Mouse (Mus musculus) cerebellum, adult 18-20 months (tissue): Measurements from ENCODE around the gene Mapkapk5.
A peak's percentile ranks its signal among the peaks of the same experiment; 100 is the strongest.

ENCODE experiments used
- DNase-seq, 2 experiments: peaks; one replicate each; pipeline ENCODE4 v3.0.0; 2021

Mapkapk5 gene

GRCm38 (mm10) chr5:121484801-121485200, 60.9 kb downstream of the Mapkapk5 start:
- no peak for DNase-seq

GRCm38 (mm10) chr5:121477680-121478079, 68.0 kb downstream of the Mapkapk5 start:
- DNase-seq = peak; percentile 36 to 48

DNA sequence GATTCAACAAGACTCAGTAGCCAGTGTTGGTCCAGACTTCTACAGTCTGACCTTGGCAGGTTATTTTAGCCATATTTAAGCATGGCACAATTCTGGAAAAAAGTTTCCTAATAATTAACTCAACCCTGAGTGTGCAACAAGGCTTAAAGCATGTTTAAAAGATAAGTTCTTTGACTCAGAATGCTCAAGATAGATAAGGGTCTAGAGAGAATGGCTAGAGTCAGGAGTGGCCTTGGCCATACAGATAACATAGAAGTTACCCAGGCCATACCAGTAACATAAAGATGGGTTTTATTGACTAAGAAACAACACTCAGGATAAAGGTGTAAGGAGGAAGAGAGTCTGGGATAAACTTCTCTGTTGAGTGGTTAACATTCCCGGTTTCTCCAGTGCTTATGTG, 69.7 kb downstream of the Mapkapk5 start:
- DNase-seq = no peak
